In the genomic region with DNA sequence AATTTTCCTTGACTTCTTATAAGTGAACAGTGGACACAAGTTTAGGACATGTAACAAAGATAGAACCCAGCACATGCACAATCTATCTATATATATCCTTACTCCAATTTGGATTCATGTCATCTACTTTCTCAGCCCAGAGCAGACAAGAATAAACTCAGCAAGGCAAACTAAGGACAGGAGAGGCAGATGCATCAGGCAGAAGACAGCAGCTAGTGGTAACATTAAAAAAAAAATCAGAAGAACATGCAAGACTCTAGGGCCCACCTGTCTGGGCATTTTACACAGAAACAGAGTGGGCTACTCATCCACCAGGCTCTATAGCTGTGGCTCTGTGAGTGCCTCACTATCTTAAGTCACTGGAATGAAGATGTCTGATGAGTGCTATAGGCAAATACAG, we compare ENCODE assay signal across 22 mouse cellular contexts.
DNase-seq lines count a peak whose midpoint lies in the region; ATAC-seq lines count a peak whose summit lies in the region.
"Had no signal": no experiment of that assay in that cellular context is flagged by ENCODE, and none has a peak within 500 bp of the region (broad histone marks: within the 10 kb centered on the region; RNA-seq: fewer than 3 reads in every experiment).

No protein-coding gene starts in this region.

- DNase-seq in frontal cortex, postnatal 14 days (ENCODE audit: low spot score in 2 of 2), result no peak
- peak; percentile 25 to 61 for DNase-seq in right cerebral cortex, postnatal 10 days (ENCODE audit: low spot score in 2 of 2)
- no peak for DNase-seq in right cerebral cortex, postnatal 4 days
- peak; percentile 16 for DNase-seq in telencephalon, adult 2 months (ENCODE audit: low read depth, low spot score)
- DNase-seq in c-Kit-positive CD71-positive TER-119-positive erythroid progenitor cells, embryonic 14.5 days (ENCODE audit: low spot score), result no peak
- DNase-seq: adrenal gland, adult 8-10 months; adrenal gland, postnatal 25 days; B cell, adult 2 months; cerebellum, adult 11 months; cerebellum, adult 18-20 months; cerebellum, adult 8-10 months; cerebellum, adult 9-11 months; cerebellum, postnatal 14 days; cerebellum, postnatal 36 days; embryo, embryonic 11 days; forebrain, postnatal 0 days had no signal

- peak; percentile 85 for ATAC-seq in frontal cortex, adult (ENCODE audit: low TSS enrichment)
- ATAC-seq: activated CD4-positive, CD25-positive, alpha-beta regulatory T cell, adult 4 months; CD4-positive, CD25-positive, alpha-beta regulatory T cell, adult 4 months; forebrain, embryonic 13.5 days; forebrain, embryonic 15.5 days; forebrain, postnatal 0 days; Patski had no signal

Comparison
In these comparisons a context has a peak if more than half of its experiments do, and no peak if none do; other contexts are left out.
1. DNase-seq: peak in right cerebral cortex, postnatal 10 days (2 of 2) and telencephalon, adult 2 months (single experiment); none in frontal cortex, postnatal 14 days (0 of 2), right cerebral cortex, postnatal 4 days (single experiment) and c-Kit-positive CD71-positive TER-119-positive erythroid progenitor cells, embryonic 14.5 days (single experiment).